Mouse (Mus musculus) G1E-ER4 (cell line): ENCODE measurements around the gene Mfrp. TPM values are rescaled to one million over a fixed set of nuclear protein-coding genes. Genes with fewer than 3 reads are reported as not detected.

Source experiments
- GATA1 ChIP-seq: IDR thresholded peaks from one replicate; pipeline ENCODE4 v1.8.0; 2012; ENCODE audit warnings: low read length, inconsistent platforms
- polyA plus RNA-seq: library from polyadenylated mRNA; stranded (reverse); fragments of >175 nt; gene quantifications from 2 replicates; pipeline ENCODE4 v1.2.3, GENCODE M21; 2012

Gene Mfrp
- polyA plus RNA-seq, 1 experiment: not detected

DNA sequence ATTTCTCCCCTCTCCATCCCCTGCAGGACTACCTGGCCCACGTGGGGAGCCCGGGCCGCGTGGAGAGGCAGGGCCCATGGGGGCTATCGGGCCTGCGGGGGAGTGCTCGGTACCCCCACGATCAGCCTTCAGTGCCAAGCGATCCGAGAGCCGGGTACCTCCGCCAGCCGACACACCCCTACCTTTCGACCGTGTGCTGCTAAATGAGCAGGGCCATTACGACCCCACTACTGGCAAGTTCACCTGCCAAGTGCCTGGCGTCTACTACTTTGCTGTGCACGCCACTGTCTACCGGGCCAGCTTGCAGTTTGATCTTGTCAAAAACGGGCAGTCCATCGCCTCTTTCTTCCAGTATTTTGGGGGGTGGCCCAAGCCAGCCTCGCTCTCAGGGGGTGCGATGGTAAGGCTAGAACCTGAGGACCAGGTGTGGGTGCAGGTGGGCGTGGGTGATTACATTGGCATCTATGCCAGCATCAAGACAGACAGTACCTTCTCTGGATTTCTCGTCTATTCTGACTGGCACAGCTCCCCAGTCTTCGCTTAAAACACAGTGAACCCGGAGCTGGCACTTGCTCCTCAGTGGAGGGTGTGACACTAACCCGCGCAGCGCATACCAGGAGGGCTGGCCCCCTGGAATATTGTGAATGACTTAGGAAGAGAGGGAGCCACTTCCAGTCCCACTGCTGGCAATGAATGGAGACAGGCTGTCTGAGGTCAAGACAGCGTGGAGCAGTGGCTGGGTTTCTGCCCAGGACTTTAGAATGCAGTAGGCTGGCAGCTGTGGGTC lies 6.9 kb downstream of the Mfrp start:
- no peak for TF ChIP-seq GATA1

DNA sequence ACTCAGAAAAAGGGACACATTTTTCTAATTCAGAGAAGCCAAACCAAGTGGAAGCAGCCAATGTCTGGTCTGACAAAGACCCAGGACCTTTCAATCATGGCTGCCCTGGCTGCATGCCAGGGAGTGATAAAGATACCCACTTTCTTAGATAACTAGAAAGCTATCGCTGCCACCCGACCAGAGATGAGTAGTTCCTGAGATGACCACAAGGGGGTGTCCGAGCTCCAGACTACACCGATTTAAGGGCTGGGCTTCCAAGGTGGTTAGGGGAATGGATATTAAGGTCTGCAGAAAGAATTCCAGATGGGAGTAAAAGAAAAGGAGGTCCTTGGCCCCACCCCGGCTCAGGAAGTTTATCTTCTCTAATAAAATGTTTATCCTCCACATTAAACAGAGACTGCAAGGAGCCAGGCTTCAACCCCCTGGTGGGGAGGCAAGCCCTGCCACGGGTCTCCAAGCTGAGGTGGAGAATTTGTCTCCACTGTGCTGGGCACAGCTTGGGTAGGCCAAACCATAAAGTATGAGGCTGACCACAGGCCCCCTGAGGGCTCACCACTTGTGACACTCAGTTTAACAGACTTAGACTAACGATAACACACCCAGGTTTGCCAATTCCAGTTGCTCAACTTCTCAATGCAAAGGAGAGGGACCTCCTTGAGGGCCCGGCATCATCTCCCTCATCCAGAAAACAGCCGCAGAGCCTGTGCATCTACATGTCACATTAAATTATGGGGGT lies 8.0 kb downstream of the Mfrp start:
- no peak for TF ChIP-seq GATA1

DNA sequence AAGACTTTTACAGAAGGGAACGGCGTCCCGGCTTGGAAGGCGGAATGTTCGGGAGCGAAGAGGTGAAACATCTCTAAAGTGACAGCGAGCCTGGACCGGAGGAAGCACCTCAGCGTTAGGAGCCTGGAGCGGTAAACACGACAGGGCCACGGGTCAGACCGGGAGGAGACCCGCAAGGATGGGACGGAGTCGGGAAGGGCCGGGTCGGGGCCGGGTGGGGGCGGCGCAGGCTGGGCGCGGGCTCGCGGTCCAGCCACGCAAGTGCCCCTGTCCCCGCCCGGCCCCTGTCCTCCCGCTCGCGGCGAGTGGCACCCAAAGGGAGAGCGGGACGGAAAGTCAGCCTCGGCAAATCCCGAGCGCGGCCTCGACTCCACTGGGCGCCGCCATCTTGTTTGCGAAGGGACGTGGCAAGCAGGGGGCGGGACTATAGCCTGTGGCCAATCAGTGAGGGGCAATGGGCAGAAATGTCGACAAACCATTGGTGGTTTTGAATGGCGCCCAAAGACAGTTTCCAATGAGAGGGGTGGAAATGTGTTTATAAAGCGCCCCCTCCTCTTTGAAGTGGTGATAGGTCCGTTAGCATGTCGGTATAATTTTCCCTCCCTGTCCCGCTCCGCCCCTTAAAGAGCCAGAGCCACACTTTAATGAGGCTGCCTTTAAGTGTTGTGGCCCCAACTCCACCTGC lies 11.7 kb downstream of the Mfrp start, which contains the start of the genes Gm49380 and Rnf26:
Gm49380 (minus strand) TSS at position 396 of the 685 bp plus-strand sequence.
Rnf26 (minus strand) TSS at position 413 of the 685 bp plus-strand sequence.
- no peak for TF ChIP-seq GATA1

DNA sequence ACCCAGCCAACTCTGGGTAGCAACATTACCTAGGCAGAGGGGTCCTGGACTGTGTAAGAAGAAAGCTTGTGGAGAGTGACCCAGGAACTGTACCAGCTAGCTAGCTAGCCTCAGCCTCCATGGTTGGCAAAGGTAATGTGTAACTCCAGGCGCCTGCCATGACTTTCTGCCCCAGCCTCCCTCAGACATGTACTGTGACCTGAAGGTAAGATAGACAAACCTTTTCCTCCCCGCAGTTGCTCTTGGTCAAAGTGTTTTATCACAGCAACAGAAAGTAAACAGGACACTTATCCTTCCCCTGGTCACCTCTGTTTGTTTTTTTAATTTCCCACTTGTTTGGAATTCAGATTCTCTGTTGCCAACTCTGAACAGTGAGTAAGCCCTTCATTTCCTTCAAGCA lies 12.9 kb downstream of the Mfrp start:
- TF ChIP-seq GATA1: no peak

DNA sequence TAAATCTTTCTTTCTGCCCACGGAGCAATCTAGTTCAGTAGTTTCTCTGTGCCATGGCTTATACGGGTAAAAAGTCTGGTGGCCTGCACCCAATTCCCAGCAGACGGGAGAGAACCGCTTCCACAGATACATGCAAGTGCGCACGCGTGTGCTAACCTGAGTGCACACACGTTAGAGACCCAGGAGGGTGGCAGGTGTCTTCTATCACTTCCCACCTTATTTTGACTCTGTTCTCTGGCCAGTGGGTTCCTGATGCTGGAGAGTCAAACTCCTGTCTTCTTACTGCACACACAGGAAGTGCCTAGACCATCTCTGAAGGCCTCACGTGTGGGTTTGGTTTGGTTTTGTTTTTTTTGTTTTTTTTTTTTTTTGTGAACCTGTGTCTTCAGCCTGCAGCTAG lies 14.1 kb downstream of the Mfrp start:
- TF ChIP-seq GATA1: no peak

DNA sequence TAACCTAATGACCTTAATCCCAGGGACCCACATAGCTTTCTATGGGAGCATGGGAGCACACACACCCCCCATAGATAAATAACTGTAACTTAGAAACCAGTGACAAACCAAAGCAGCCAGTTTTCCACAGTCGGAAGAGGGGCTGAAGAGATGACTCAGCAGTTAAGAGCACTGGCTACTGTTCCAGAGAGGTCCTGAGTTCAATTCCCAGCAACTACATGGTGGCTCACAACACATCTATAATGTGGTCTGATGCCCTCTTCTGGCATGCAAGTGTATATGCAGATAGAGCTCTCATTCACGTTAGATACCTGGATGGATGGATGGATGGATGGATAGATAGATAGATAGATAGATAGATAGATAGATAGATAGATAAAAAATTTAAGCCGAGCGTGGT lies 14.7 kb downstream of the Mfrp start:
- TF ChIP-seq GATA1: no peak

DNA sequence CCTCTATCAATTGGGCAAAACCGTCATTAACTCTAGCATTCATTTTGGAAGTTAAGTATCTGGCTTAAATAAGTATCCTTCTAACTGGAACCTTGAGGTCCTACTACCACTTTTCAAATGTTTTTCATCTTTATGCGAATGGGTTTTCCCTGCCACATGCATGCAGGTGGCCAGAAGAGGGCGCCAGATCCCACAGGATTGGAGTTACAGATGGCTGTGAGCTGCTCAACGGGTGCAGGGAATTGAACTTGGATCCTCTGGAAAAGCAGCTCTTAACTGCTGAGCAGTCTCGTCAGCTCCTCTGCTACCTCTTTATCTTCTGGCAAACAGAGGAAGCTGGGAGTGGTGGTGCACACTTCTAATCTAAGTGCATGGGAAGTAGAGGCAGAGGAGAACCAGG lies 17.5 kb downstream of the Mfrp start:
- TF ChIP-seq GATA1: no peak

DNA sequence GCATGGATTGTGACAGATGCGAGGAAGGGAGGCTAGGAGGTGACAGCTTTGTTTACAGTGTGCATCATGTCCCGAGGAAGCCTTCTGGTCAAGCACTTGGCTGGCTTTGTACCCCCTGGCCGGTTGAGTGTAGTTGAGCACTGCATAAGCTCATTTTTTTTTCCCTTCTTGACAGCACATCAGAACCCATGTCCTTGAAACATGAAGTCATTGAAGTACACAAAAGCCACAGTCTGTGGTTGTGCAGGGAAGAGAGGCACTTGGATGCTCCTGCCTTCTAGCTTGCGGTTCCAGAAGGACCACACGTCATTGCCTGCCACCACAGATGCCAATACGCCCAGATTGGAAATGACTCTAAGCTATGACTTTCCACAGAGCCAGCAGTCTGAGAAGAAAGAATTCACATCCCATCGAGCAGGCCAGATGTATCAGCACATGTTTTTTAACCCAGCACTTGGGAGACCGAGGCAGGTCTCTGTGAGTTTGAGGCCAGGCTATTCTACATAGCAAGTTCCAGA lies 18.5 kb downstream of the Mfrp start:
- TF ChIP-seq GATA1: no peak

DNA sequence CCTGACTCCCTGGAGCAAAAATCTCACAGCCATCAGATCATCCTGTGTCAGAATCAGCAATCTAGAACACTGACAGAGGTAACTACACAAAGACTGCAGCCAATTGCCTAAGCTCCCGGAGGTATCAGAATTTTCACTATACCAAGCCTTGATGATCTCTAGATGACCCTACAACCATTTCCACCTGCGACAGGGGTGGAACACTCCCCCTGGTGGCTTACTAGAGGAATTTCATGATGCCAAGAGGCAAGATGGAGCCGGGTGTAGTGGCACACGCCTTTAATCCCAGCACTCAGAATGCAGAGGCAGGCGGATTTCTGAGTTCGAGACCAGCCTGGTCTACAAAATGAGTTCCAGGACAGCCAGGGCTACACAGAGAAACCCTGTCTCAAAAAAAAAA lies 22.8 kb downstream of the Mfrp start:
- TF ChIP-seq GATA1: no peak

DNA sequence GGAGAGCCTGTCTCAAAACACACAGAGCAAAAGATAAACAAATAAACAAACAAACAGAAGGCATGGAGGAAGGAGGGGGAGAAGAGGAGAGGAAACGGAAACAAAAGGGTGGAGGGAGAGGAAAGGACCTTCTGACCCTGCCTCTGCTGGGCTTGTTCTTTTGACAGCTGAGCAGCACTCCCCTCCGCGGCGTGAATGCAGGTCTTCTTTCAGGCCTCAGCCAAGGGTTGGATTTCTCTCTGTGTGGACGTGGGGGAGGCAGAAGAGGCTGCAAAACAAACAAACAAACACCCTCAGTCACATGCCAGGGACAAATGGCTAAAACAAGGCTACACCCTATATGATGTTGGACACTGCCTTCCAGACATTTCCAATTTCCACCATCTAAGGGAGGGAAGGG lies 23.5 kb downstream of the Mfrp start:
- no peak for TF ChIP-seq GATA1

DNA sequence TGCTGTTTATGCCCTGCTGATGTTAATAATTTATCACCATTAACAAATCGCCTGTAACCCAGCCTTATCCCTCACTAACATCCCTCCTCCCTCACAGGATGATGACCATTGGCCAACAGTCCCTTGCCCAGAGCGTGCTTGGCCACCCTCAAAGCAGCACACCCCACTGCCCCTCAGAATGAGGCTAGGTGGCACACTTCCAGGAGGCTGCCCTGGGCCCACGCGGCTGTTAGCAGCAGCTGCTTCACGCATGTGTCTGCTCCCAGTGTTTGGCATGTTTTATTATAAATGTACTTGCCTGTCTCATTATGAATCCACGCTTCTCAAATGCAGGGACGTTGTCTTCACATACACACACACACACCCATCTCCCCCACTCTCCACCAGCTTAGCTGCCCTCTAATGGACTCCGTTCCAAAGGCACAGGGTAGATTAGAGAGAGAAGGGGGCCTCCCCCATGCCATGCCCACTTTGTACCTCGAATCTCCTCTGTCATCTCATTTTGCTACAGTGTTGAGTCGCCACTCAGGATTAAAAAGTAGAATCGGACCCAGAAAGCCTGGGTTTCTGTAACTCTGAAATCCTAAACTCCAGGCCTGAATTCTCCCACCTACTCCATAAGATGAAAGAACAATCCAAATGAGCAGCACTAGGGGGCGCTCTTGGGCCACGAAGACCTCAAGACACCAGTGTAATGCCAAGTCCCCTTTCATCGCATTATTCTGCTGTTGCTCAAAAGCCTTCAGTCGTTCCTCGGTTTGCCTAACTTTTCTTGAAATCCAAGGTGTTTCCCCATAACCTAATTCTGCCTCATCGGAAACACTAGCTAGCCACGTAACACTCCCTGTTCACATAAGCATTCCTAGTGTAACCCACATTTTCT lies 24.3 kb downstream of the Mfrp start:
- no peak for TF ChIP-seq GATA1

DNA sequence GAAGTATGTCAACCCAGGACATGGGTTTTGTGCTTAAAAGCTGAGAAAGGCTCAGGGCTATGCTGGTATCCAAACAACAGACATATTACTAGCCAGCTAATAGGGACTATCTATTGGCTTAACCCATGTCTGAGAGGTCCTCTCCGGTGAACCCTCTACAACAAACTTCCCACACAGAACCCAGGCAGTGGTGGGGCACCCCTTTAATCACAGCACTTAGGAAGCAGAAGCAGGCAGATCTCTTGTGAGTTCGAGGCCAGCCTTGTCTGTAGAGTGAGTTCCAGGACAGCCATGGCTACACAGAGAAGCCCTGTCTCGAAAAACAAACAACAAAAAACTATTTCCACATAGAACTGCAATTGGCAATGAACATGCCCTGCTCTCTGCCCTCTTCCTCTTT lies 25.2 kb downstream of the Mfrp start:
- no peak for TF ChIP-seq GATA1

DNA sequence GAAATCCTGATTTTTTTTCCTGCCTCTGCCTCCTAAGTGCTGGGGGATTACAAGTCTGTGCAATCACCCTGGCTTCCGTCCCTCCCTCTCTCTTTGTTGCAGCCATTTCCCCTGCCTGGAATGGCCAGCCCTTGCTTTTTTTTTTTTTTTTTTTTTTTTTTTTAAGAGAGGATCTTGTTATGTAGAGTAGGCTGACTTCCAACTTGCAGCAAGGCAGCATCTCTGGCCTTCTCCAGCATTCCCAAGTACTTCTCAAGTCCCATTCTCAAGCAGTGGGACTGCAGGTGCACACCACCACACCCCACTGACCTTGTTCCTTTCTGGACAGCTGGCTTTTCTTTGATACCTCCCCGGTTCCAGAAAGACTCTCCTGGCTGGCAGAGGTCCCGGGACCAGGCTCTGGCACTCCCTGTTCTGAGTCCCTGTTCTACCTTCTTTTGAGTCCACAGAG lies 25.8 kb downstream of the Mfrp start:
- no peak for TF ChIP-seq GATA1

DNA sequence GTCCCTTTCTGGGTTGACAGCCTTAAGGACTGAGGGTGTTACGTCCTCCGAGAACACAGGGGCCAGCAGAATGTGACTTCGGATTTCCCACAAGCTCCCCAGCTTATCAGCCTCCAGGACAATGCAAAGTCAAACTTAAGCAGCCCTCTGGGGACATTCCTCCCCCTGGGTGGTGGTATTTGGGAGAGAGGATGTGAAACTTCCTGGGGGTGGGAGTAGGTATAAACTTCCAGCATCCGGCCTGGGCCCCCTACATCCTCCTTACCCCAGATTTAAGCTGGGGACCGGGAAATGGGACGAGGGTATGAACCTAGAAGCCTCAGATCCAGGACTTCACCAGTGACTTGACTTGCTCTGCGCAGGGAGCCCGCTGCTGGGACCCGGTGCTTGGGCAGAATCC lies 28.1 kb downstream of the Mfrp start:
- TF ChIP-seq GATA1: no peak

DNA sequence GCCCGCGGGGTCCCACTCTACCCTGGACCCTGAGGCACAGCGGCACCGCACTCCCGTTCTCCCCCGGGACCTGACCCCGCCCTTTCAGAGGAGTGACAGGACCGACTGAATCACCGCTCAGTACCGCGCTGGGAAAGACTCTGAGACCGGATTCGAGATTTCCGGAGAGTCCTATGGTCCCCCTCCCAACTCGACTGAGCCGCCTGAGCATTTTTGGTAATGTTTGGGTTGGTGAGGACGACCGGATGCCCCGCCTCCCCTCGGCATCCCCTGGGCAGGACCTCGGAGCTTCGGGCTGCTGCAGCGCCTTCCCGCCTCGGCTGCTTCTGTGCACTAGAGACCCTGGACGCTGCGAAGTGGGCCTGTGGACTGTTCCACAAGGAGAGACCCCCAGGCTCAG lies 28.5 kb downstream of the Mfrp start:
- no peak for TF ChIP-seq GATA1
